Mouse (Mus musculus) Muller cell, postnatal 12 days (primary cell): ENCODE measurements around the gene Tmem262.

ENCODE experiments used
- DNase-seq: peaks from one replicate; pipeline ENCODE4 v3.0.0-alpha.2; 2015; ENCODE audit errors: inconsistent ontology term

The Tmem262 gene

GRCm38 (mm10) chr19:6061021-6061533 is 18.8 kb upstream of the Tmem262 start, which contains the start of gene Znhit2:
Znhit2 (plus strand) TSS chr19:6061192.
- DNase-seq = peak; percentile 95

DNA sequence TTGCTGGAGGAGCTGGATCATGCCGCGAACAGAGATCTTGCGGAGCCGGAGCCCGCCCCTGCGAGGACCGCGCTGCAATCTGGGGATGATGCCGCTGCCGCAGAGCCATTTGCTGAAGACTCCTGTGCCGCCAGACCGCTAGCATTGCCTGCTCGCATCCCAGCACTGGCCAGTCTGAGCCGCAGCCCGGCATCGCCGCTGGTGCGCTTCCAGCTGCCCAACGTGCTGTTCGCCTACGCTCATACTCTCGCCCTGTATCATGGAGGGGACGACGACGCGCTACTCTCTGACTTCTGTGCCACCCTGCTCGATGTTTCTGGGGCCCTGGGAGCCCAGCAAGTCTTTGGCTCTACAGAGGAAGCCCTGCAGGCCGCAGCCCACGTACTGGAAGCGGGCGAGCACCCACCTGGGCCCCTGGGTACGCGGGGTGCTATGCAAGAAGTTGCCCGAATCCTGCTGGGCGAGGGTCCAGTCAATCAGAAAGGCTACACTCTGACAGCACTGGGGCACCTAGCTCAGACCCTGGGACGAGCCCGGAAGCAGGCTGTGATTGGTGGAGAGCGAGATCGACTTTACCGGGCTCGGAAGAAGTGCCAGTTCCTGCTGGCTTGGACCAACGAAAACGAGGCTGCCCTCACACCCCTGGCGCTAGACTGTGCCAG is 18.1 kb upstream of the Tmem262 start:
- peak; percentile 49 for DNase-seq

DNA sequence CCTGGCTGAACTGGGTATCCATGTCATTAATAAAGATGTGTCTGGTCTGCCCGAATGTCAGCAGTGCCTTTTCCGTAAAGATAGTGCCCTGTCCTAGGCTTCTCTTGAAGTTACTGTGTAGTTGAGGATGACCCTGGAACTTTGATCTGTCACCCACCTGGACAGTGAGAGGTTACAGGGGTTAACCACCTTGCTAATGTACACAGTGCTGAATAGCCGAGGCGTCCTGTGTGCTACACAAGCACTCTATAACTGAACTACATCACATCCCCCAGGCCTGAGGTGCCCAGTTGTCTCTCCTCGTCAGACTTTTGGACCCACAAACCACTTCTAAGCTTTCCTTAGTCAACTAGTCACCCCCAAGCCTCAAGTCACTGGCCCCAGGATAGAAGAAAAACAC is 17.4 kb upstream of the Tmem262 start:
- DNase-seq = no peak

- DNase-seq = no peak
Observed at GRCm38 (mm10) chr19:6063081-6063480, 16.8 kb upstream of the Tmem262 start.

DNA sequence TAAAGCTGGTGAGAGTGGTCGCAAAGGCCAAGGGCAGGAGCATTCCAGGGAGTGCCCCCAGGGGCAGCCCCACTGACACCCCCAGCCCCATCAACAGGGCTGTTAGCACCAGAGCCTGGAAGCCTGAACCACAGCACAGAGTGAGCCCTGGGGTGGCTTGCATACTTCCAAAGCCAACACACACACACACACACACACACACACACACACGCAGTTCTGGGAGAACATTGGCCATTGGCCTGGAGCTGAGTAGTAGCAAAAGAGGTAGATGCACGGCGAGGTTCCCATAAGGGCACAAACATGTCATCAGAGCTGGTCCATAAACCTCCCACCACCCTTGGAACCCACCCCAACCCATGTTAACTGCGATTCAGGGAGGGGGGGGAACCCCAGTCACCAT is 13.3 kb upstream of the Tmem262 start:
- DNase-seq = no peak

- peak; percentile 66 for DNase-seq
Observed at GRCm38 (mm10) chr19:6067011-6067723, 12.7 kb upstream of the Tmem262 start.

DNA sequence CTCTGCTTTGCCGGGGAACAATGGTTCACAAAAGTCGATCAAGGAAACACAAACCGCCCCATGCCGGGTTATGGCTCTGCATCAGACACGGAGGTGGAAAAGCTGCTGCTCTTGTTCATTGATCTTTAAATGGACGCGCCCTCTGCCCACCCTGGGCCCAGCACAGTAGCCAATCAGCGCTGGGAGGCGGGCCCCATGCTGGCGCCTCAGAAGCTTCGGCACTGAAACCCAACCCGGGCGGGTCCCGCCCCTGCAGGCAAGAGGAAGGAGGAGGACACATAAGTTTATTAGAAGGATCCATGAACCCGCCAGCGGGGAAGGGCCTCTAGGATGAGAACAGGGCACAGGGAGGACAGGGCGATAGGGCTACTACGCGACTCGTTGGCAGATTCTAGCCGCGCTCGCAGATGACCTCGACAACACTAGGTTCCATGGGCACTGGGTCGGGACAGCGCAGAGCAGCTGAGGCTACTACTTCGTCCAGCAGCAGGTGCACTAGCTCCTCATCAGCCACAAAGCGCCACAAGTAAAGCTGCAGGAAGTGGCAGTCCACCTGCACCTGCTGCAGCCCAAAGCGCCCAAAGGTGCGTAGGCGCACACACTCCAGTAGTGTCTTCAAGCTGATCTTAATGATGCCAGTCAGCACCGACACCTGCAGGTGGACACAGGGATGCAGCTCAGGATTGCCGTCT is 12.0 kb upstream of the Tmem262 start, which contains the start of gene Tm7sf2:
Gene Tm7sf2, minus strand, starts transcription at position 650 of the 692 bp plus-strand sequence.
- DNase-seq = peak; percentile 97

DNA sequence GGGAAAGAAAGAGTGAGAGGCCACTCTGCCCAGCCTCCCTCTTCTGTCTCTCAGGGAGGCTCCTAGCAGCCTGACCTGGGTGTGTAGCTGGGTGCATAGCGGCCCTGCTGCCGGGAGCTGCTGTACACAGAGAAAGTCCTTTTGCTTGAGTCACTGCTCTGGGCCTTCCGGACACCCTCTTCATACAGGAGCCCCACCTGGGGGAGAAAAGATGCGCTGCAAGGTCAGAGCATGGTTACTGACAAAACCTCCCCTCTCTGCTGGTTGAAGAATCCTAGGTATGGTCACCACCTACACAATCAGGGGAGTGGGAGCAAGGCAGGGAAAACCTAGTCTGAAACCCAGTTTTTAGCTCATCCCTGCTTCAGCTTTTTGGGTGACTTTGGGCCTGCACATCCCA is 10.9 kb upstream of the Tmem262 start:
- DNase-seq = no peak

DNA sequence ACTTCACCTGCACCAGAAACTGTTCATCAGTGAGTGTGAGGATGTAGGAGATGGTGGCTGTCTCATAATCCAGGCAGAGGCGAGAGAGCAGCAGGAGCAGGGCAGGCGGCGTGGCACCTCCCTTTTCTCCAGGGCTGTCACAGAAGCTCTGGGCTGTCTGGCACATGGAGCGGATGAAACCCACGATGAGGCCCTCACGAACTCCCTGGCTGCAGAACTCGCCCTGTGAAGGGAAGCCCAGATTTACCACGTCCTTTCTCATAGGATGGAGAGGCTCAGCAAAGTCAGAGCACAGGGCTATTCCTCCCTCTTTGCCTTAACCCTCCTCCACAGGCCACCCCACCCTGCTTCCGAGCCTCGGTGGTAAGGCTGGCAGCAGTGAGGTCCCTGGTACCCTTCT is 10.0 kb upstream of the Tmem262 start:
- DNase-seq = no peak

- no peak for DNase-seq
Observed at GRCm38 (mm10) chr19:6070571-6071250, 9.1 kb upstream of the Tmem262 start.

DNA sequence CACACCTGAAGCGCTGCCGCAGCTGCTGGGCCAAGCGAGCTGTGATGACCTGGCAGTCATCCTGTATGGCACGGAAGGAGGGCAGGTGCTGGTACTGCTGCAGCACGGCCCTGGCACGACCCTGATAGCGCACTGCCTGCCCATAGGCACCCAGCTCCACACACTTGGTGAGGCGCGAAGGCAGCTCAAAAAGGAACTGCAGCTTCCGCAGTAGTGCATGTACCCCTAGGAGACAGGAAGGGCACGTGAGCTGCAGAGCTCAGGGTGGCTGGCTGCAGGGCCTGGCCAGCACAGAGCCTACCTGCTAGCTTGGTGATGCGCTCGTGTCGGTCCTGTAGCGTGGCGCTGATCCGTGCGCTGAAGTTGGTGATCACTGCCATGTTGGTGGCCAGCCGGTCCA is 8.6 kb upstream of the Tmem262 start:
- DNase-seq = no peak

GRCm38 (mm10) chr19:6073889-6074288 is 5.9 kb upstream of the Tmem262 start:
- DNase-seq = no peak

GRCm38 (mm10) chr19:6076564-6077393 is 3.1 kb upstream of the Tmem262 start, which contains the start of gene Vps51:
Vps51 (minus strand) TSS chr19:6077231.
- DNase-seq = peak; percentile 94

DNA sequence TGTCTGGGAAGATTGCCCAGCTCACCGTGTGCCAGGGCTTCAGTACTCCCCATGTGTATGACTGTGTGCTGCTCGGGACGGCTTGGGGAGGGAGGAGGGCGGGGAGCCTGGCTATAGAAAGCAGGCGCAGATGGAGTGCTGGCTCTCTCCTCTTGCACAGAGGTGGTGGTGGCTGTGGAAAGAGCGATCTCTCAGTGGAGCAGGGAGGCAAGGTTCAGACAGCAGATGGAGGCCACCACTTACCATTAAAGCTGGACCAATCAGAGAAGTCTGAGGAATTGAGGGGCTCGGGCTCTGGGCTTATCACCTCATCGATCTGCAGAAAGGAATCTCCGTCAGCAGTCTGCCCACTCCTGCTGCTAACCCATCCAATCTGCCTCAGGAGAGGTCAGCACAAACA is 2.3 kb downstream of the Tmem262 start, which contains the start of gene Gm28374:
Gene Gm28374, minus strand, starts transcription at position 101 of the 400 bp plus-strand sequence.
- no peak for DNase-seq

- peak; percentile 98 for DNase-seq
Observed at GRCm38 (mm10) chr19:6084478-6085248, 4.8 kb downstream of the Tmem262 start, which contains the start of the genes Zfpl1 and Cdca5. Zfpl1 (minus strand) TSS chr19:6084956. Cdca5 (plus strand) TSS chr19:6084983.

DNA sequence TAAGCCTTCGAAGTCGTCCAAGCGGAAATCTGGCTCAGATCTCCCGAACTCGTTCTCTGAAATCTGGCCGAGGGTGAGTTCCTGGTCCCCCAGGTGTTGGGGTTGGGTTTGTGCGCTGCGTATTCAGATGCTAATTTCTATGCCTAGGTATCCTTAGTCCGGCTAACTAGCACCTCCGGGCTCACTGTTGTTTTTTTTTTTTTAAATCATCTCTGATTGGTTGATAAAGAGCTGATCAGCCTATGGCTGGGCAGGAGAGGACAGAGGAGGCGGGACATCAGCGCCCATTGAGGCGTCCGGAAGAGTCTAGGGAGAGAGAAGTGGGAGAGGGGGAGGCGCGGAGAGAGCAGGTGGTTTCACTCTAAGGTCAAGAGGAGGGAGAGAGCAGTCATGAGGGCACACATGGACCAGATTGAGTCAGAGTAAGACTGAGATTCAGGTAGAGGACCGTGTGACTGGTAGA is 5.6 kb downstream of the Tmem262 start:
- DNase-seq = peak; percentile 85

- no peak for DNase-seq
Observed at GRCm38 (mm10) chr19:6088841-6089240, 9.0 kb downstream of the Tmem262 start.

- no peak for DNase-seq
Observed at GRCm38 (mm10) chr19:6094119-6094518, 14.3 kb downstream of the Tmem262 start, which contains the start of gene AC131692.1. AC131692.1 (plus strand) TSS chr19:6094419.

- no peak for DNase-seq
Observed at GRCm38 (mm10) chr19:6097847-6098246, 18.0 kb downstream of the Tmem262 start.

DNA sequence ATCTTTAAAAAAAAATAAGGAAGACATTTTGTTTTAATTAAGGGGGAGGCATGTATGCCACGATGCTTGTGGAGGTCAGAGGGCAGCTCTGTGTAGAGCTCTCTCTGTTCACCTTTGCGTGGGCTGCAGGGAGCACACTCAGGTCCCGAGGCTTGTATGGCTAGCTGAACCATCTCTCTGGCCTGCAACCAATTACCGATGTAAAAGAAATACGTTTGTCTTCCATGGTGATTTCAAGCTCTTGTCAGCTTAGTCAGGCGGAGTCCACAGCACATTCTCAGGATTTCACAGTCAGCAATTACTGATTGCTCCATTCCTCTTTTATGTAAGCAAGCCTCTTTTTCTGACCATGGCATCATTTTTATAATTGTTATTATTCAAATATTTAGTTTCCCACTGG is 21.4 kb downstream of the Tmem262 start:
- DNase-seq = no peak
